Mouse (Mus musculus): ENCODE results near the gene Tomm6.
A peak's percentile ranks its signal among the peaks of the same experiment; 100 is the strongest.

The Tomm6 gene

GRCm38 (mm10) chr17:47688344-47688607, at the start of gene Tomm6:
TSS of gene Tomm6 (minus strand) at chr17:47688386.
- no peak for DNase-seq

- DNase-seq: peak; percentile 63
Measured at GRCm38 (mm10) chr17:47737271-47738065, 49.3 kb upstream of the Tomm6 start.

DNA sequence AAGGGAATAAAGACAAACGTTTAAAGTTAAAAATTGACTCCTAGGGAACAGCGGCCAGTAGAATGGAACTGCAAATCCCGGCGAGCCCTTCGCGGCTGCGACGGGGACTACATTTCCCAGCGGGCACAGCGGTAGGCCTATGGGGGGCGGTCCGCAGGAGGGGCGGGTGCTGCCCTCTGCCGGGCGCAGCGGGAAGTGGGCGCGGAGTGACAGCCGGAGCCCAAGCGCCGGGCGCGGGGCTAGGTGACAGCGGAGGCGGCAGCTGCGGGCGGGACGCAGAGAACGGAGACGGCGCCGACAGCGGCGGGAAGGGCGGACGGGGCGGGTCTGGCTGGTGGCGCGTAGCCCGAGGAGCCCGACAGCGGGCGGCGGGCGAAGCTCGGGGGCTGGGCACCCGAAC, 48.7 kb upstream of the Tomm6 start, which contains the start of gene Tfeb:
TSS of gene Tfeb (plus strand) at position 175 of the 400 bp plus-strand sequence.
- DNase-seq: peak; percentile 100

- no peak for DNase-seq
Measured at GRCm38 (mm10) chr17:47735553-47736100, 47.4 kb upstream of the Tomm6 start.

GRCm38 (mm10) chr17:47730633-47731575, 42.7 kb upstream of the Tomm6 start:
- peak; percentile 24 for DNase-seq

GRCm38 (mm10) chr17:47726566-47726965, 38.4 kb upstream of the Tomm6 start, which contains the start of gene Pgc:
TSS of gene Pgc (plus strand) at chr17:47726842.
- DNase-seq: no peak

DNA sequence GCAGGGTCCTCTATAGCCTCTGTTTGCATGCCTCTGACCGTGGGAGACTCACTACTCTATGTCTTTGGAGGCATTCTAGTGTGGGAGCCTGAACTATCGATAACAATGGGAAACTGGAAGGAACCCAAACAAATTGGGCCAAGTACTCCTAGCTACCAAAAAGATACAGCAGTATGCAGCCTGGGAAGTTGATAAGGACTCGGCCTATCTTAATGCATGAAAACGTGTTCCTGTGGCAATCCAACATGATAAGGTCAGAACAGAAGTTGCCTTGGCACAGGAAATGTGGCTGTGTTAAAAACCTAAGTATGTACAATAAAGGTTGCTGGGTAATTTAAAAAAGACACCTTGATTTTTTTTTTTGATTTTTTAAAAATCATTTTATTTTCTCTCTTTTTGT, 33.0 kb upstream of the Tomm6 start:
- DNase-seq: no peak

DNA sequence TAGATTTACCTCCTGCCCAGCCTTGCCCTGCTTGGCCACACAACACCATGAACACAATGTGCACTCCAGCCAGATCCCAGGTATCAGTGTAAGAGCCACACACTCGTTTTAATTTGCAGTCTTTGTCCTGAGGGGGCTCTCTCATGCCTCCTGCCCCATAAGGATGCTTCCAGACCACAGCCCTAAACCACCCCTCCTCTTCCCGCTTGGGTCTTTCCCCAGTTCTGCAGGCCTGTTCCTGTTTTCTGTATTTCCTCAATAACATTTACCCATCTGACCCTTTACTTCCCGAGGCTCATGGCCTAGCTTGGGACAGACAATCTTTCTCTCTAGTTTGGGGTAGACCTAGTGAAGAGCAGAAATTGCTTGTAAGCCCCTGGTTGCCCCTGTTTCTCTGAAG, 26.9 kb upstream of the Tomm6 start:
- DNase-seq: no peak

GRCm38 (mm10) chr17:47712889-47713571, 24.8 kb upstream of the Tomm6 start:
- no peak for DNase-seq

- no peak for DNase-seq
Measured at GRCm38 (mm10) chr17:47711883-47712282, 23.7 kb upstream of the Tomm6 start.

DNA sequence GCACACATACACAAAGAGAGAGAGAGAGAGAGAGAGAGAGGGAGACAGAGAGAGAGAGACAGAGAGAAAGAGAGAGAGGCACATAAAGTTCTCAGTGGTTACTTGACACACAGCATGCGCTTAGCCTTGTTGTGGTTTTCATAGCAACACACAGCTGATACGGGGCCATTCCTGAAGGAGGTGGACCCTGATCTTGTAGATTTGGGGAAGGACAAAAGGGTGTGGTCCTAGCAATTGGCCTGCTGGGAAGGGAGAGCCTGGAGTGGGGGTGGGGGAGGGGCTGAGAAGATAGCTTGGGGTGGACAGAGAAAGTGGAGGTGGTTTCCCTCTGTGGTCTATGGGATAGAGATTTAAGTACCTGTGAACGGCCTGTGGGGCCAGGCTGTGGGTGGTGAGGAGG, 21.9 kb upstream of the Tomm6 start:
- no peak for DNase-seq

DNA sequence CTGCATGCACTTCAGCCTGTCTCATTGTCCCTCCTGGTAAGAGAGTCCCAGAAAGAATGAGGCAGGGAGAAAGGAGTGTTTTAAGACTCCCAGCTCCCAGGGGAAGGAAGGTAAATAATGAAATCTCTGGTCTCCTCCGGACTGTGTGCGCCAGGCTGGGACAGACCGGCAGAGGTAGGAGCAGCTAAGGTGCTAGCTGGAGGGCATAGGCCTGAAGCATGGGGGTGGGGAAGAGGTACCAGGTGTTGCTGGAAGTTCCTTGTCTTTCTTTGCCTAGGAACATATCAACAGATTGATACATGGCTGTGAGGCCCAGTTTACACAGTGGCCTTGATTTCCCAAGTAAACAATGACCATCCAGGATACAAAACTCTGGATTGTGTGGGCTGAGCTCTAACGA, 20.8 kb upstream of the Tomm6 start:
- DNase-seq: no peak

DNA sequence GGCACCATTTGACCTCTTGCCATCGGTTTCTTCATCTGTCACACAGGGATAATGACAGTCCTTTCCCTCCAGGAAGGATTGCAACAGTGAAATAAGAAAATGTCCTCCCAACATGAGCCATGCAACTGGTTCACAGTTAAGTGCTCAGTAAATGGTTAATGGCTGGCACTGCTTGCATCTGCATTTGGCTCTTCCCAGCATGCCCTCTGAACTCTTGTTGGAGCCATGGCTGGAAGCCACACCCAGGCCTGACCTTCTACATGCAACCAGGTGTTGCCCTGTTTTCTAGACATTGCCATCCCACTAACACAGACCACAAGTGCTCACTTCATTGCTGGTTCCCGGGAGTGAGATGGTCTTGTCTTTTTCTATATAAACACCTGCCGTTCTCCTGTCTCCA, 19.8 kb upstream of the Tomm6 start:
- no peak for DNase-seq

- no peak for DNase-seq
Measured at GRCm38 (mm10) chr17:47706196-47706595, 18.0 kb upstream of the Tomm6 start.

DNA sequence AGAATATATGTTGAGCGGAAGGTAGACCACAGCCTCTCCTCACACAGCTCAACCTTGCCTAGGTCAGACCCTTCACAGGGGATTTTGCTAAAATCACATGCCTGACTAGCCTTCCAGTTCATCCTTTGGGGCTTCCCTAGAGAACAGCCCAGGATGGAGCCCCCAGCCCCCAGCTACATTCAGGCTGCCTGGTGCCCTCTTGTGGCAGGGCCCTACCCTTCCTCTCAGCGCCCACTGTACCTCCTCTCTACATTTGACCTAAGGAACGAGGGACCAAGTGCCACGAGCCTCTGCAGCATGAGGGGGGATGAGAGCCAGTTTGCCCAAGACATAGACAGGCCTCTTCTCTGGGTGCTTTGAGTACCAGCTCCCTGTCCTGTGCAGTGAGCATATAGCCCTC, 16.5 kb upstream of the Tomm6 start:
- peak; percentile 61 for DNase-seq

GRCm38 (mm10) chr17:47703556-47703955, 15.4 kb upstream of the Tomm6 start:
- no peak for DNase-seq

DNA sequence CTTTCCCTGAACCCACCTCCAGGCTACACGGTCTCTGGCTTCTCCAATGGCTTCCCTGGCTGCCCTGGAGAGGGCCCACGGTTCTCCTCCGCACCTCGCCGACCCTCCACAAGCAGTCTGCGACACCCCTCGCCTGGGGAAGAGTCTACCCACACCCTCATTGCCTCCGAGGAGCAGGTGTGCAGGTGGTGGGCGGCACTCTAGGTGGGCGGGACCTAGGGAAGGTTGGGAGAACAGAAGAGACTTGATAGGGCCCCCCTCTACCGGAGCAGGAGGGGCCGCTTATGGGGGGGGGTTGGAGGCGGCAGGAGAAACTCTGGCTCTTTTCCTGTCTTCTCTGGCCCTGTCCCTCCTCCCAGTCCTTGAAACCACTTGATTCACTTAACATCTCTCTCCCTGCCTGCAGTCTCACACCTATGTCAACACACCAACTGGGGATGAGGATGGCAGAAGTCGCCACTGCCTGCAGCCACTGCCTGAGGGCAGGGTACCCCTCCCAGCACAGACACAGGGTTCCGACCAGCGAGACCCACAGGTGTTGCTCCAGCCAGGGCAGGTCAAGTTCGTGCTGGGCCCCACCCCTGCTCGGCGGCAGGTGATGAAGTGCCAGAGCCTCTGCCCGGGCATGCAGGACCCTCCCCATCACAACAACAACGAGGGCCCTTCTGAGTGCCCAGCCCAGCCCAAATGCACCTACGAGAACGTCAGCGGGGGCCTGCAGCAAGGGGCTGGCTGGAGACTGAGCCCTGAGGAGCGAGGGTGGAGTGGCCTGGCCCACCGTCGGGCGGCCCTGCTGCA, 14.6 kb upstream of the Tomm6 start:
- DNase-seq: no peak

GRCm38 (mm10) chr17:47701793-47702192, 13.6 kb upstream of the Tomm6 start:
- DNase-seq: no peak

DNA sequence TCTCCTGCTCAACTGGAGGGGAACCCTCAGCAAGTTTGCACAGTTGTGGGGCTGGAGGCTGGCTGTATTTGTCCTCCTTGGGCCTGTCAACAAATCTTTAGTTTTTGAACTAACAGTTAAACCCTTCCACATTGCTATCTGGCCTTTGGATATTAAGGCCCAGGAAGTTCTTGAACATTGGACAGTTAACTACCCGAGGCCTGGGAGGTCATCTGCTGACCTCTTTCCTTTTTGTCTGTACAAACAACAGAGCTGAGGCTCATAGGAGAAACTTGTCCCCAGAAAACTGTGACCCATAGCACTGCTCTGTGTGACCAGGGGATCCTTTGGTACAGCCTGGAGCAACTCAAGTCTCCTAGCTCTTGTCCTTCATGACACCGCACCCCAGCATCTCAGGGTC, 10.9 kb upstream of the Tomm6 start:
- no peak for DNase-seq

DNA sequence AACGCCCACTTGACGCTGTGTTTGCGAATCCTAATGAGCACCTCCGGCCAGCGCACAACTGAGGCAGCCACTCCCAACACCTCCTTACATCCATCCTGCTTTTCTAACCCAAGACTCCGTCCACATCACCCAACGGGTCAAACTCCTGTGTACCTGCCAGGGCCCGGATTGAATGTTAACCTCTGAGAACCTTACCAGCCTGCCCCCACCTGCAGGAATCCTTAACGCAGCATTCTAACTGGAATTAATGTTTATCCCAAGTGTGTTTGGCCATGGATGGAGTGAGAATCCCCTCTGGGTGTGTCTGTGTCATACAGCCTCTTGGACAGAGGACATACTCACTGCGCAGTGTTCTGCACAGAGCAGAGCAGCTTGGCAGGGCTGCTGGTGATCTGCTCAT, 10.0 kb upstream of the Tomm6 start:
- DNase-seq: no peak

DNA sequence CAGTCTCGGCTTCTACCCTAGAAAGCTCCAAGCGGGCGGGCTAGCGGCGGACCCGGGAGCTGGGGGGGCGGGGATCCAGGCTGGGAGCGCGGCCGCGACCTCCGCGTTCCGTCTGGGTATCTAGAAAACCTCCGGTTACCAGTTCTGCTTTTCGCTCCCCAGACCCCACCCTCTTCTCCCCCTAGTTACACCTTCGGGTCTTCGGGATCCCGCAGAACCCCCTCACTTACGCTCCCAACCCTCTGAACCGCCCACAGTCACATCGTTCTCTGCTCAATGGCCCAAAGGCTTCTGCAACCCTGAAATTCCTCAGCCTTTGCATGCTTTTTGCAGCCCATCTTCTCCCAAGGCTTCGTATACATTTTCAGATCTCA, 7.1 kb upstream of the Tomm6 start:
- DNase-seq: no peak

Data from thymus, postnatal 4 days (tissue).